Mouse (Mus musculus) inflammation-experienced regulatory T-cells, adult 16 weeks (primary cell): Measurements from ENCODE around the gene Dhx29. TPM values are rescaled to one million over a fixed set of nuclear protein-coding genes. Genes with fewer than 3 reads are reported as not detected.

Experiments used
- polyA plus RNA-seq: library from polyadenylated mRNA; unstranded; fragments of 100-300 nt; shearing (Covaris generic); gene quantifications from one replicate; pipeline ENCODE4 v1.2.1, GENCODE M21; 2017

The Dhx29 gene
- polyA plus RNA-seq = 41.5 TPM

DNA sequence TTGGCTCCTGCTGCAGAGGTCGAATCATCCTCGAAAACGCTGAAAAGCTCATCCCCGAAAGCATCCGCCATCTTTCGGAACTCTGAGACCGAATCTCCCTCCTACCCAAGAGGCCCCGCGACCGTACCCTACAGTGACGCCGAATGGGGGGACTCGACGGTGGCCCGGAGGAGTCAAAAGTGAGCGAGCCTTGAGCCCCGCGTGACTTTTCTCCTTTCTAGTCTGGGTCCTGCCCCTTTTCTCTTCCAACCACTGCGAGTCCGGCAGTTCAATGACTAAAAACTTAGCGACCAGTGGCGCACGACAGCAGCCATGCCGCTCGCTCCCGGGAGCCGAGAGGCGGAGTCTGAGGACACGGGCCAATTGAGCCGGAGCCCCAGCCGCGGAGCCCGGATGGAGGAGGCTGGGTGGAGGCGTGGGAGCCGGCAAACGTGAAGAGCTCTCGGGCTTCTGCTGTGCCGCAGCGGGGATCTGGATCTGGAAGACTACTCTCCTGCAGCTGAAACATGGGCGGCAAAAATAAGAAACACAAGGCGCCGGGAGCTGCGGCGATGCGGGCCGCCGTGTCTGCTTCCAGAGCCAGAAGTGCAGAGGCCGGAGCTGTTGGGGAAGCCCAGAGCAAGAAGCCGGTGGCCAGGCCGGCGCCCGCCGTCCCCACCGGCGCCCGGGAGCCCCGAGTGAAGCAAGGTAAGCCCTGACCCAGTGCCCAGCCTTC, at the start of gene Dhx29, which contains the start of gene Mtrex:
Gene Dhx29, plus strand, starts transcription at position 168 of the 715 bp plus-strand sequence.
Gene Mtrex, minus strand, starts transcription at position 112 of the 715 bp plus-strand sequence.

GRCm38 (mm10) chr13:112987532-112987943, 60.3 kb downstream of the Dhx29 start, which contains the start of gene Ccno:
Gene Ccno, plus strand, starts transcription at chr13:112987802.

DNA sequence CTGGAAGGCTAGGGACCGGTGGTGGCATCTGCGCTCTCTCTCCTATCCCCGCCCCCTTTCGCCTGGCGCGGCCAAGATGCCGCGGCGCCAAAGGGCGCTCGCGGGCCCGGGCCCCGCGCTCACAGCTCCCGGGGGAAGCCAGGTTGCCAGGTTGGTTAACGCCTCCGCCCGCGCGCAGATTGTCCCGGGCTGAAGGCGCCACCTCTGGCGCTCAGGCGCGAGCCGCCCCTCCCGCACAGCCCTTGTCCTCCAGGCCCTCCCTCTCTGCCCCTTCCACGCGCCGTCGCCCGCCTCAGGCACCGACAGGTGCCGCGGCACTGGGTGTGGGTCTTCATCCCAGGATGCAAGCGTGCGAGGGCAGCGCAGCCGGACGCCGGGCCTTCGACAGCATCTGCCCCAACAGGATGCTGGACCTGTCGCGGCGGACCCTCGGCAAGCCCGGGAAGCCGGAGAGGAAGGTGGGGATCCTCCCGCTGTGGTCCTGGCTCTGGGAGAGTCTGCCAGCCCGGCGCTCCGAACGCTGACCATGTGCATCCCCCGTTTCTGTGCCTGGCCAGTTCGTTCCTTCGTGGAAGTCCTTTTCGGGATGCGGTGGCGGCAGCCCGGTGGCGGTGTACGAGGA, 66.4 kb downstream of the Dhx29 start, which contains the start of gene Mcidas:
Gene Mcidas, plus strand, starts transcription at position 315 of the 622 bp plus-strand sequence.

Other genes starting within 250 kb of the Dhx29 start
- 8.8 TPM for gene Plpp1, start 126.7 kb upstream of the Dhx29 start, polyA plus RNA-seq
- gene Mtrex, start 56 bp upstream of the Dhx29 start, polyA plus RNA-seq = 96.0 TPM
- 0.22 TPM for gene Ccno, start 60.3 kb downstream of the Dhx29 start, polyA plus RNA-seq
- not detected for gene Mcidas, start 66.4 kb downstream of the Dhx29 start, polyA plus RNA-seq
- gene Cdc20b, start 107.7 kb downstream of the Dhx29 start, polyA plus RNA-seq = not detected
- gene Gpx8, start 119.0 kb downstream of the Dhx29 start, polyA plus RNA-seq = not detected
- gene Gzma, start 173.5 kb downstream of the Dhx29 start, polyA plus RNA-seq = 1.0 TPM